Mouse (Mus musculus) bone marrow, adult 2 months (tissue): Measurements from ENCODE around the gene Kif20b.

Experiments
- CTCF ChIP-seq: fragments of 200-500 bp; IDR thresholded peaks from 2 replicates; pipeline ENCODE4 v1.5.1; 2011; ENCODE audit warnings: low read length, control low read depth; ENCODE audit not compliant: control insufficient read depth, insufficient read depth
- POLR2A ChIP-seq: fragments of 200-500 bp; IDR thresholded peaks from 2 replicates; pipeline ENCODE4 v1.6.1; 2011; ENCODE audit warnings: low read depth, mild to moderate bottlenecking, control low read depth, low read length, borderline replicate concordance; ENCODE audit not compliant: control insufficient read depth

GRCm38 (mm10) chr19:34904032-34904431 lies 18.1 kb upstream of the Kif20b start:
- no peak for TF ChIP-seq CTCF
- no peak for TF ChIP-seq POLR2A
